Mouse (Mus musculus) intestine, embryonic 16.5 days (tissue): ENCODE measurements around the gene Zfp869. TPM values are rescaled to one million over a fixed set of nuclear protein-coding genes. Genes with fewer than 3 reads are reported as not detected.
"Not testable (repeated sequence)": the region's sequence is repeated elsewhere in the genome, so short reads cannot be mapped to it uniquely, and the experiment has no call there.

Experiments used
- ATAC-seq: fragments of 200-750 bp; cut with Nextera tagmentation; 2 replicates; pipeline ENCODE4 v1.8.0; 2017; ENCODE audit warnings: moderate TSS enrichment, moderate library complexity
- H3K27ac ChIP-seq: fragments of 300-500 bp; sonication (generic); 2 replicates; pipeline ENCODE4 v1.5.1; 2014; ENCODE audit warnings: mild to moderate bottlenecking, low read length
- H3K27me3 ChIP-seq: fragments of 300-500 bp; sonication (generic); replicated peaks from 2 replicates; pipeline ENCODE4 v1.6.1; 2014; ENCODE audit warnings: low read length, control low read depth, mixed read lengths; ENCODE audit not compliant: control insufficient read depth, insufficient read depth
- H3K36me3 ChIP-seq: fragments of 300-500 bp; sonication (generic); 2 replicates; pipeline ENCODE4 v1.6.1; 2014; ENCODE audit warnings: low read length, control low read depth; ENCODE audit not compliant: control insufficient read depth, insufficient read depth
- H3K4me1 ChIP-seq: fragments of 300-500 bp; sonication (generic); 2 replicates; pipeline ENCODE4 v1.6.1; 2014; ENCODE audit warnings: low read length, control low read depth, mixed read lengths; ENCODE audit not compliant: control insufficient read depth, insufficient read depth
- H3K4me2 ChIP-seq: fragments of 300-500 bp; sonication (generic); 2 replicates; pipeline ENCODE4 v1.6.1; 2014; ENCODE audit warnings: low read depth, low read length, control low read depth
- H3K4me3 ChIP-seq: fragments of 300-500 bp; sonication (generic); 2 replicates; pipeline ENCODE4 v1.5.1; 2014; ENCODE audit warnings: mild to moderate bottlenecking, low read length
- H3K9ac ChIP-seq: fragments of 300-500 bp; sonication (generic); 2 replicates; pipeline ENCODE4 v1.6.1; 2014; ENCODE audit warnings: low read depth, low read length
- H3K9me3 ChIP-seq: fragments of 300-500 bp; sonication (generic); 2 replicates; pipeline ENCODE4 v1.6.1; 2016; ENCODE audit warnings: low read length, control low read depth; ENCODE audit not compliant: control insufficient read depth
- WGBS: fragments of 180-500 bp; shearing (Covaris S2); extraction: QIAGEN DNeasy Blood & Tissue Kit; methylation state at CpG from one replicate; pipeline ENCODE4 v1.1.7; 2014; 5-methylcytosine and 5-hydroxymethylcytosine counted together
- polyA plus RNA-seq: library from polyadenylated mRNA; unstranded; fragments of >200 nt; fragmentation: Nextera tagmentation; extraction: Ambion mirVana; gene quantifications from 2 replicates; pipeline ENCODE4 v1.2.1, GENCODE M21; 2015

Zfp869 gene
- polyA plus RNA-seq: 21.6 and 23.2 TPM in 2 replicates

DNA sequence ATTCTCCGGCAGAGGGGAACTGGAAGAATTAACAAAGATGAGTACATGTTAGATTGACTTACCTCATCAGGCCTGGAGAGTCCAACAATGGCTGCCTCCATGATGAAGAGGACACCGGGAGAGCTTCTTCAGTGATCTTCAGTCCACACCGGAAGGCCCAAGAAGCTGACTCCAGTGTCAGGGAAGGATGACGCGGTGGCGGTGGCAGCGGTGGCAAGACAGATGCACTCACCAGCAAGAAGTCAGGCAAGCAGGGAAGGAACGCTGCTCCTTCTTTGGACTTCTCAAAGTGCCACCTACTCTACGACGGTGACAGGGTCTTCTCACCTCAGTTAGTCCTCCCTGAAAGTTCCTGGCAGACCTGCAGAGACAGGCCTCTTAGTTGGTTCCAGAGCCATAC, at the start of gene Zfp869:
Gene Zfp869 (minus strand): TSS at position 101 of the 400 bp plus-strand sequence.
- H3K27ac ChIP-seq, H3K4me3 ChIP-seq, H3K4me2 ChIP-seq, H3K9ac ChIP-seq, H3K27me3 ChIP-seq, H3K4me1 ChIP-seq, H3K9me3 ChIP-seq, ATAC-seq: not testable (repeated sequence)
- peaks cover 42% of the 10 kb centered on the region for H3K36me3 ChIP-seq
- WGBS: 96% methylated on average over 10 of the region's 10 CpGs

DNA sequence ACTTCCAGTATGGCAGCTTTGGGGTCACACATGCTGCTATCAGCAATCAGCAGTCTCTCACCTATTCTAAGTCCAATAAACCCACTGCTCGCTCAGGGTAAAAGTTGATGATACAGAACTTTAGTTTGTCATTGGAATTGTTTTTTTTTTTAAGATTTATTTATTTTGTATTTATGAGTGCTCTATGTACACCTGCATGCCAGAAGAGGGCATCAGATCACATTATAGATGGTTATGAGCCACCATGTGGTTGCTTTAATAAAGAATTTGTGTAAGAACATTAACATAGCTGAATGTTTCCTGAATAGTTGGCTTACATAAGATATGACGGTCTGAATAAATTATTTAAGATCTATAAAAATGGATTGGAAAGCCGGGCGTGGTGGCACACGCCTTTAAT, 47.8 kb upstream of the Zfp869 start:
- H3K27me3 ChIP-seq: no peaks in the 10 kb centered on the region
- peaks cover 7% of the 10 kb centered on the region for H3K36me3 ChIP-seq
- ATAC-seq: no peak
- no peak overlapping the region for H3K9ac ChIP-seq
- H3K4me3 ChIP-seq: no peak overlapping the region
- H3K27ac ChIP-seq: no peak overlapping the region
- no peaks in the 10 kb centered on the region for H3K4me1 ChIP-seq
- no peak overlapping the region for H3K4me2 ChIP-seq
- WGBS: 94% methylated on average over 5 of the region's 5 CpGs
- H3K9me3 ChIP-seq: no peaks in the 10 kb centered on the region

DNA sequence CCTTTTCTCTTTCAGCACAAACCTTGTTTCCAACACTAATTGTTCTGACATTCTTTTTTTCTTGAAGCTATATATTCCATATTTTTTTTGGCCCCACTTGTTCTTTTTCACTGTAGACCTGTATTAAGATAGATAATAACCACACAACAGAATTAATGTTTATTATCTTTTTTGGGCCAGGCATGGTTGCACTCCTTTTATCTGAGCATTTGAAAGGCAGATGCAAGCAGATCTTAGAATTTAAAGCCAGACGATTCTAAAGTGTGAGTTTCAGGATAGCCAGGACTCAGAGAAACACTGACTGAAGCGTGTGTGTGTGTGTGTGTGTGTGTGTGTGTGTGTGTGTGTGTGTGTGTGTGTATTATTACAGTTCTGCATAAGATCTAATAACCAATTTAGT, 41.9 kb upstream of the Zfp869 start:
- no peaks in the 10 kb centered on the region for H3K27me3 ChIP-seq
- no peak overlapping the region for H3K4me3 ChIP-seq
- no peak overlapping the region for H3K27ac ChIP-seq
- no peak overlapping the region for H3K4me2 ChIP-seq
- no peaks in the 10 kb centered on the region for H3K36me3 ChIP-seq
- WGBS: 91% methylated on average over 2 of the region's 2 CpGs
- no peak overlapping the region for H3K9ac ChIP-seq
- no peak for ATAC-seq
- no peaks in the 10 kb centered on the region for H3K9me3 ChIP-seq
- peaks cover 5% of the 10 kb centered on the region; the same call in 1 of the 2 replicates for H3K4me1 ChIP-seq

DNA sequence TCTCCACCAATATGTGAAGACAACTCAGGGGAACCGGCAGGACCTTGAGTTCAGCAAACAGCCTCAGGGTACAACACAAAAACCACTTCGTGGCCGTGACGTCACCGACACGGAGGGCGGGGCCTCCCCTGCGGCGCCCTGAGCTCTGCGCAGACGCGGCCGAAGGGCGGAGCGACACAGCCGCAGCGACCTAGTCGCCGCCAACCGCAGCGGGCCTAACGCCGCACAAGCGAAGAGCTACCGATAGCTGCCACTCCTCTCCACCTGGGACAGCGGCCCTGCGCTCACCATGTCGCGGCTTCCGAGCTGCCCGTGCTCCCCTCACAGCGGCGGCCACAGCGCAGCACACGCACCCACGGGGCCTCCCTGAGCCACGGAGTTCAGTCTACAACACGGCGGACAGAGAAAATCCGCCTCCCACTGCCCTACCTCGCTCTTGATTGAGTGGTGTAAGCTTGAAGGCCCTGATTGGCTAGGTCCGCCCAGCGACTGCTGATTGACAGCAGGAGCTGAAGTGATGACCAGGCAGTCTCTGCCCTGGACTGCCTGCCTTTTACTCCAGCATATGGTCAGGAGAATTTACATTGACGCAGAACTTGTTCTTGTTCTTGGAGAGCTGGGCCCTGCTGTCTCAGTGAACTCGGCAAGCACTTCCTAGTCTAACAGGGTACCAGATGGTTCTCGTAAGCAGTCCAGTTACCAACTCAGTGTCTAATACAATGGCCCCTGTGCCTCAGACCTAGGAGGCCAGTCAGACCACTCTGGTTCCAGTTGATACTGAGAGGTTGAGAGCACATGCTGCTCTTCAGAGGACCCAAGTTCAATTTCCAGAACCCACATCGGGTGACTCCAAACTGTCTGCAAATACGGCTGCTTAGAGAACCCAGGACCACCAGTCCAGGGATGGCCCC, 39.3 kb upstream of the Zfp869 start, which contains the start of gene Zfp963:
Gene Zfp963 (minus strand): TSS at position 427 of the 911 bp plus-strand sequence.
- peak; percentile 100 for ATAC-seq
- peaks cover 5% of the 10 kb centered on the region; the same call in 1 of the 2 replicates for H3K36me3 ChIP-seq
- WGBS: 3% methylated on average over 47 of the region's 48 CpGs

DNA sequence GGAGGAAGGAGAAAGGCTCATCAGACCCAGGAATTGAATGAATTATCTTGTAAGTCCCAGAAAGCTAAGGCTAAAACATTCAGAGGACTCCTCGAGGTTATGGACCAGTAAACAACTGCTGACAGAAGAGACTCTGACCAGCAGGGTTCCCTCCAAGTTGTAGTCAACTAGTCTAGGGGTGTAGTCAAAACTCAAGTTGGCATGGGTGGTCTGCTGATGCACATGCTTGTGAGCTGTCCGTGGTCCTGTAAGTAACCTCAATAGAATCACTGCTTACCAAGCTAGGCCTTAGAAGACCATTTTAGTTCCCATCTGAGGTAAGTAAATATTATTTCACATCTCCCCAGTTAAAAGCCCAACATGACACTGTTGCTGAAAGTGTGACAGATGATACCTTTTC, 30.7 kb upstream of the Zfp869 start:
- no peak overlapping the region for H3K4me2 ChIP-seq
- no peak overlapping the region for H3K9ac ChIP-seq
- WGBS: 82% methylated on average over 2 of the region's 2 CpGs
- H3K9me3 ChIP-seq: no peaks in the 10 kb centered on the region
- H3K4me1 ChIP-seq: peaks cover 8% of the 10 kb centered on the region; the same call in 1 of the 2 replicates
- ATAC-seq: no peak
- peaks cover 5% of the 10 kb centered on the region; the same call in 1 of the 2 replicates for H3K36me3 ChIP-seq
- H3K27me3 ChIP-seq: no peaks in the 10 kb centered on the region
- H3K4me3 ChIP-seq: no peak overlapping the region
- no peak overlapping the region for H3K27ac ChIP-seq

More for the DNA sequence above, 39.3 kb upstream of the Zfp869 start, which contains the start of gene Zfp963:
- peaks cover 5% of the 10 kb centered on the region; the same call in 1 of the 2 replicates for H3K4me1 ChIP-seq
- peak within 1 kb of the TSS; percentile 51 for H3K4me2 ChIP-seq
- H3K4me3 ChIP-seq: peak within 1 kb of the TSS; percentile 66
- no peaks in the 10 kb centered on the region for H3K9me3 ChIP-seq
- H3K27ac ChIP-seq: peak within 1 kb of the TSS; percentile 97
- H3K9ac ChIP-seq: peak within 1 kb of the TSS; percentile 81
- no peaks in the 10 kb centered on the region for H3K27me3 ChIP-seq

DNA sequence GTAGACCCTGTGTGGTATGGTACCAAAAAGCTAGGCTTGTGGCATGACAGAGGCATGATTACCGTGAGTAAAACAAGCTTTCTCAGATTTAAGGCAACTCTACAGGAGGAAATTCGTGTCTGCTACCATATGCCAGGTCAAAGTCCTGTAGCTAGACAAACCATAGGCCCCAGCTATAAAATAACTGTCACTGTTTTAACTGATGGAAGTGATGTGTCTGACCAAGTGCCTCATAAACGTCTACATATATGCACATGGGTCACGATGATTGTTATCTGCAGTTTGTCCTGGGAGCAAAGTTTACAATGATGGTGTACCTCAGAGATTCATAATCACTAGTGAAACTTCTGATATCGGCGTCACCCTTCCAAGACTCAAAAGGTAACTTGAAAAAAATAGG, 30.2 kb upstream of the Zfp869 start:
- H3K36me3 ChIP-seq: peaks cover 5% of the 10 kb centered on the region; the same call in 1 of the 2 replicates
- no peak overlapping the region for H3K4me3 ChIP-seq
- peak overlapping the region; percentile 52 for H3K27ac ChIP-seq
- peaks cover 8% of the 10 kb centered on the region; the same call in 1 of the 2 replicates for H3K4me1 ChIP-seq
- H3K9me3 ChIP-seq: no peaks in the 10 kb centered on the region
- no peaks in the 10 kb centered on the region for H3K27me3 ChIP-seq
- H3K9ac ChIP-seq: no peak overlapping the region
- WGBS: 67% methylated on average over 6 of the region's 6 CpGs
- H3K4me2 ChIP-seq: no peak overlapping the region
- peak; percentile 86 for ATAC-seq

DNA sequence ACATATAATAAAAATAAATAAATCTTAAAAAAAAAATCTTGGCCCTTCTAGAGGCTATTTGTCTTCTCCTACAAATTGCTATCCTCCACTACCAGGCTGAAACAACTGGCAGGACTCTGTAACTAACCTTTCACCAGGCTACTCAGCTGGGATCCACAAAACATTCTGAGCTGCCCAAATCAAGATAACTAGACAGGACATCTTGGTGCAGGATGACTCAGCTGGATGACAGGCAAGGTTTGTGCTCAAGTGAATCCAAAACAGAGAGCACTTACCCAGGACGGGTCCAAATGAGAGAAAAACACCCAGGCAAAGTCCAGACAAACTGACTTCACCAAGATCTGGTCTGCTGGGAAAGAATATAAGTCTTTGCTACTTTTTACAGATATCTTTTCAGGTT, 25.0 kb upstream of the Zfp869 start:
- WGBS: 80% methylated on average over 1 of the region's 1 CpGs
- Histone ChIP-seq H3K36me3 (no peaks in the 10 kb centered on the region), H3K4me1 (peaks cover 2% of the 10 kb centered on the region; the same call in 1 of the 2 replicates), H3K27ac (no peak overlapping the region), H3K4me3 (no peak overlapping the region), H3K27me3 (no peaks in the 10 kb centered on the region), H3K4me2 (no peak overlapping the region), H3K9me3 (no peaks in the 10 kb centered on the region), H3K9ac (no peak overlapping the region)
- no peak for ATAC-seq

DNA sequence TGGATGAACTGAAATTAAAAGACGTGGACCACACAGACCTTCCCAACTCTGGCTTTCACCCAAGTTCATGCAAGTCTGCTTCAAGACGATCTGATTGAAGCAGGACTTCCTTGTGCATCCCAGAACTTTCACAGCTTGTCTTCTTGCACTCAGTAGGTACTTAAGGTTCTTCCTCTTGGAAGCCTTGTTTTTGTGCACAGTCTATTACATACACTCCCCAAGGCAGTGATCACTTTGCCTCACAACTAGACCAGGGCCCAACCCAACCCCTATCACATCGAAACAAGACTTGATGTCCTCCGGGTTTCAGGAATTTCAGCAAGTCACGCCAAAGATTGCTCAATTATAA, 6.7 kb upstream of the Zfp869 start:
- peak; percentile 32 for ATAC-seq
- peak overlapping the region; percentile 68 for H3K27ac ChIP-seq
- 43% methylated on average over 5 of the region's 5 CpGs for WGBS

DNA sequence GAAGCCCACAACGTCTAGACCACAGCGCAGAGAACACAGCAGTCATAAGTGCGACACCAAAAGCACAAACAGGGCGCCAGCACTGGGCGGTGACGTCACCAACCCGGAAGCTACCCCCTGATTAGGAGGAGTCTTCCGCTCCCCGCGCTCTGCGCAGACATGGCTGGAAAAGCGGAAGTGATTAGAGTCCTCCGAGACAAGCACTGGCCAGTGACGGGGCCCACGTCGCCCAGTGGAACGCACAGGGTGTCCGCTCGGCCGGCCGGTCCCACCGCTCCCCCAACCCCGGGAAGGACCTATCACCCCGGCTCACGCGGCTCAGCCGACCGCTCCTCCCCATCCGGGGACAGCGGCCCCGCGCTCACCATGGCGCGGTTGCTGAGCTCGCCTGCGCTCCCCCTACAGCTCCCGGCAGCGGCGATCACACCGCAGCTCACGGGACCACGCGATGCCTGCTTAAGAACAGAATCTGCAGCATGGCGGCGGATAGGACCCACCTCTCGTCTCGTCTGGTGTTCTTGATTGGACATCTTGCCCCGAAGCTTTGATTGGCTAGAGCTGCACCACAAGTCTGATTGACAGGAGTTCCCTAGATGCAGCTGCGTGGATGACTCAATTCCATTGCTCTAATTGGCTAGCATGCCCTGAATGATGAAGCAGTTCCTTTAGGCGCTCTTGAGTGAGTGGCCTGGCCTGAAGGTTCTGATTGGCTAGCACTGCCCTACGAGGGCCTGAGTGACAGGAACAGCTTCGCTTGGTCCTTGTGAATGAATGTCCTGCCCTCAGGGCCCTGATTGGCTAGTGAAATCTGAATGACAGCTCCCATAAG, 6.1 kb upstream of the Zfp869 start:
- WGBS: under 1% methylated on average over 52 of the region's 52 CpGs
- peak overlapping the region; percentile 96 for H3K4me3 ChIP-seq
- H3K27ac ChIP-seq: peak overlapping the region; percentile 100
- H3K4me2 ChIP-seq: peak overlapping the region; percentile 53
- peaks cover 7% of the 10 kb centered on the region for H3K4me1 ChIP-seq
- peak; percentile 99 for ATAC-seq
- H3K27me3 ChIP-seq: no peaks in the 10 kb centered on the region
- no peaks in the 10 kb centered on the region for H3K9me3 ChIP-seq
- H3K36me3 ChIP-seq: no peaks in the 10 kb centered on the region
- H3K9ac ChIP-seq: peak overlapping the region; percentile 100

More for the DNA sequence above, 6.7 kb upstream of the Zfp869 start:
- Histone ChIP-seq H3K4me3 (peak overlapping the region; percentile 96), H3K9ac (no peak overlapping the region), H3K36me3 (no peaks in the 10 kb centered on the region), H3K27me3 (no peaks in the 10 kb centered on the region), H3K9me3 (no peaks in the 10 kb centered on the region), H3K4me1 (peaks cover 7% of the 10 kb centered on the region), H3K4me2 (peak overlapping the region; percentile 53)
